Mouse (Mus musculus) spleen, adult 2 months (tissue): Measurements from ENCODE around the gene Klc1. TPM values are rescaled to one million over a fixed set of nuclear protein-coding genes. Genes with fewer than 3 reads are reported as not detected.

Experiments
- DNase-seq, 2 experiments: peaks; one replicate each; pipeline versions ENCODE4 v3.0.0 to v3.0.0-alpha.2; 2012 to 2021; ENCODE audit warnings: low spot score in 2 of 2, low read depth in 1 of 2
- H3K27ac ChIP-seq: fragments of 200-500 bp; 2 replicates; pipeline ENCODE4 v1.5.1; 2012; ENCODE audit warnings: low read length, inconsistent platforms; ENCODE audit not compliant: insufficient read depth
- H3K27me3 ChIP-seq: fragments of 200-500 bp; 2 replicates; pipeline ENCODE4 v1.6.1; 2012; ENCODE audit warnings: mild to moderate bottlenecking, moderate library complexity, low read length, inconsistent platforms; ENCODE audit not compliant: control insufficient read depth, insufficient read depth
- H3K36me3 ChIP-seq: fragments of 200-500 bp; 2 replicates; pipeline ENCODE4 v1.6.1; 2012; ENCODE audit warnings: mild to moderate bottlenecking, low read length, inconsistent platforms; ENCODE audit not compliant: control insufficient read depth, insufficient read depth
- H3K4me1 ChIP-seq: fragments of 200-500 bp; 2 replicates; pipeline ENCODE4 v1.6.1; 2011; ENCODE audit warnings: inconsistent platforms; ENCODE audit not compliant: control insufficient read depth, insufficient read depth, insufficient read length
- H3K4me3 ChIP-seq: fragments of 200-500 bp; 2 replicates; pipeline ENCODE4 v1.5.1; 2011; ENCODE audit warnings: mild to moderate bottlenecking, inconsistent platforms; ENCODE audit not compliant: insufficient read depth, insufficient read length; ENCODE audit errors: extremely low read depth
- CTCF ChIP-seq: fragments of 200-500 bp; IDR thresholded peaks from 2 replicates; pipeline ENCODE4 v1.5.1; 2011; ENCODE audit warnings: mild to moderate bottlenecking, inconsistent platforms; ENCODE audit not compliant: insufficient read depth, insufficient read length, insufficient replicate concordance; ENCODE audit errors: extremely low read depth
- POLR2A ChIP-seq: fragments of 200-500 bp; IDR thresholded peaks from 2 replicates; pipeline ENCODE4 v1.6.1; 2011; ENCODE audit warnings: low read depth, low read length, inconsistent platforms
- WGBS: fragments of 180-500 bp; shearing (Covaris S2); methylation state at CpG from one replicate; pipeline ENCODE4 v1.1.7; 2018; 5-methylcytosine and 5-hydroxymethylcytosine counted together
- polyA plus RNA-seq: library from polyadenylated mRNA; depleted of rRNA; stranded (reverse); fragments of >200 nt; gene quantifications from 2 replicates; pipeline ENCODE4 v1.2.3, GENCODE M21; 2012

The Klc1 gene
- polyA plus RNA-seq, 1 experiment, result 43.5 TPM

- peaks cover 20% of the 10 kb centered on the region; the same call in 1 of the 2 replicates for H3K4me1 ChIP-seq
- TF ChIP-seq POLR2A (no peak), CTCF (no peak)
- H3K27me3 ChIP-seq, result no peaks in the 10 kb centered on the region
- no peak overlapping the region for H3K4me3 ChIP-seq
- no peaks in the 10 kb centered on the region for H3K36me3 ChIP-seq
- DNase-seq, result no peak
- WGBS, result 71% methylated on average over 2 of the region's 2 CpGs
- H3K27ac ChIP-seq, result peak overlapping the region; percentile 17
Measured at GRCm38 (mm10) chr12:111743419-111743818, 15.2 kb upstream of the Klc1 start.

GRCm38 (mm10) chr12:111743981-111744423, 14.6 kb upstream of the Klc1 start:
- Histone ChIP-seq H3K36me3 (no peaks in the 10 kb centered on the region), H3K4me3 (no peak overlapping the region), H3K27ac (peak overlapping the region; percentile 17), H3K27me3 (no peaks in the 10 kb centered on the region), H3K4me1 (peaks cover 20% of the 10 kb centered on the region; the same call in 1 of the 2 replicates)
- WGBS, result 33% methylated on average over 11 of the region's 11 CpGs
- TF ChIP-seq CTCF (no peak), POLR2A (no peak)
- peak; percentile 55 to 68 for DNase-seq

- Histone ChIP-seq H3K36me3 (no peaks in the 10 kb centered on the region), H3K4me3 (no peak overlapping the region), H3K4me1 (peaks cover 20% of the 10 kb centered on the region; the same call in 1 of the 2 replicates), H3K27me3 (no peaks in the 10 kb centered on the region), H3K27ac (no peak overlapping the region)
- DNase-seq, result no peak
- WGBS, result 70% methylated on average over 6 of the region's 6 CpGs
- TF ChIP-seq CTCF (no peak), POLR2A (no peak)
Measured at GRCm38 (mm10) chr12:111745274-111745673, 13.4 kb upstream of the Klc1 start.

GRCm38 (mm10) chr12:111746091-111746490, 12.6 kb upstream of the Klc1 start:
- no peaks in the 10 kb centered on the region for H3K36me3 ChIP-seq
- H3K4me1 ChIP-seq, result peaks cover 20% of the 10 kb centered on the region; the same call in 1 of the 2 replicates
- TF ChIP-seq POLR2A (no peak), CTCF (no peak)
- H3K27me3 ChIP-seq, result no peaks in the 10 kb centered on the region
- H3K27ac ChIP-seq, result peak overlapping the region; percentile 44
- WGBS, result 28% methylated on average over 5 of the region's 5 CpGs
- no peak overlapping the region for H3K4me3 ChIP-seq
- DNase-seq, result peak in 1 of 2 experiments; percentile 71

- WGBS, result 89% methylated on average over 7 of the region's 7 CpGs
- Histone ChIP-seq H3K27ac (no peak overlapping the region), H3K36me3 (no peaks in the 10 kb centered on the region), H3K4me3 (no peak overlapping the region), H3K4me1 (peaks cover 20% of the 10 kb centered on the region; the same call in 1 of the 2 replicates), H3K27me3 (no peaks in the 10 kb centered on the region)
- TF ChIP-seq CTCF (no peak), POLR2A (no peak)
- no peak for DNase-seq
Measured at GRCm38 (mm10) chr12:111747421-111747820, 11.2 kb upstream of the Klc1 start.

- TF ChIP-seq POLR2A (no peak), CTCF (no peak)
- peaks cover 8% of the 10 kb centered on the region; the same call in 1 of the 2 replicates for H3K4me1 ChIP-seq
- 91% methylated on average over 3 of the region's 3 CpGs for WGBS
- no peaks in the 10 kb centered on the region for H3K36me3 ChIP-seq
- DNase-seq, result no peak
- H3K27me3 ChIP-seq, result no peaks in the 10 kb centered on the region
- no peak overlapping the region for H3K4me3 ChIP-seq
- no peak overlapping the region for H3K27ac ChIP-seq
Measured at GRCm38 (mm10) chr12:111750739-111751138, 7.9 kb upstream of the Klc1 start.

GRCm38 (mm10) chr12:111752491-111752890, 6.2 kb upstream of the Klc1 start:
- Histone ChIP-seq H3K36me3 (no peaks in the 10 kb centered on the region), H3K4me1 (no peaks in the 10 kb centered on the region), H3K27ac (no peak overlapping the region), H3K27me3 (no peaks in the 10 kb centered on the region), H3K4me3 (no peak overlapping the region)
- TF ChIP-seq POLR2A (no peak), CTCF (no peak)
- DNase-seq, result no peak
- 94% methylated on average over 6 of the region's 6 CpGs for WGBS
